Mouse (Mus musculus) liver, embryonic 12.5 days (tissue): ENCODE results near the gene Shpk. TPM values are rescaled to one million over a fixed set of nuclear protein-coding genes. Genes with fewer than 3 reads are reported as not detected.

ENCODE experiments used
- ATAC-seq: fragments of 200-750 bp; cut with Nextera tagmentation; 2 replicates; pipeline ENCODE4 v1.8.0; 2017; ENCODE audit warnings: moderate number of reproducible peaks, mild to moderate bottlenecking, moderate library complexity
- H3K27ac ChIP-seq: fragments of 300-500 bp; sonication (generic); 2 replicates; pipeline ENCODE4 v1.5.1; 2016; ENCODE audit warnings: mild to moderate bottlenecking
- H3K27me3 ChIP-seq: fragments of 300-500 bp; sonication (generic); replicated peaks from 2 replicates; pipeline ENCODE4 v1.6.1; 2016; ENCODE audit warnings: mild to moderate bottlenecking, moderate library complexity
- H3K36me3 ChIP-seq: fragments of 300-500 bp; sonication (generic); 2 replicates; pipeline ENCODE4 v1.6.1; 2016; ENCODE audit warnings: mild to moderate bottlenecking, moderate library complexity
- H3K4me1 ChIP-seq: fragments of 300-500 bp; sonication (generic); 2 replicates; pipeline ENCODE4 v1.6.1; 2016
- H3K4me2 ChIP-seq: fragments of 300-500 bp; sonication (generic); 2 replicates; pipeline ENCODE4 v1.6.1; 2016; ENCODE audit warnings: mild to moderate bottlenecking, moderate library complexity
- H3K4me3 ChIP-seq: fragments of 300-500 bp; sonication (generic); 2 replicates; pipeline ENCODE4 v1.5.1; 2016; ENCODE audit warnings: mild to moderate bottlenecking, moderate library complexity
- H3K9ac ChIP-seq: fragments of 300-500 bp; sonication (generic); 2 replicates; pipeline ENCODE4 v1.6.1; 2016; ENCODE audit warnings: mild to moderate bottlenecking, moderate library complexity
- H3K9me3 ChIP-seq: fragments of 300-500 bp; sonication (generic); replicated peaks from 2 replicates; pipeline ENCODE4 v1.6.1; 2016; ENCODE audit warnings: mild to moderate bottlenecking, moderate library complexity
- WGBS: fragments of 180-500 bp; shearing (Covaris S2); methylation state at CpG from one replicate; pipeline ENCODE4 v1.1.7; 2016; ENCODE audit not compliant: insufficient replicate concordance; 5-methylcytosine and 5-hydroxymethylcytosine counted together
- polyA plus RNA-seq: library from polyadenylated mRNA; unstranded; fragments of >200 nt; fragmentation: Nextera tagmentation; extraction: Ambion mirVana; gene quantifications from 2 replicates; pipeline ENCODE4 v1.2.1, GENCODE M21; 2016

The Shpk gene
- polyA plus RNA-seq, 1 experiment from 2014 or later = 2.1 TPM

GRCm38 (mm10) chr11:73201597-73201996 is 2.3 kb downstream of the Shpk start:
- no peak overlapping the region for H3K4me2 ChIP-seq
- no peak for ATAC-seq
- no peak overlapping the region for H3K27ac ChIP-seq
- no peak overlapping the region for H3K4me3 ChIP-seq
- peaks cover 23% of the 10 kb centered on the region for H3K4me1 ChIP-seq
- H3K9ac ChIP-seq = no peak overlapping the region
- 38% methylated on average over 4 of the region's 4 CpGs for WGBS
- H3K9me3 ChIP-seq = no peaks in the 10 kb centered on the region
- no peaks in the 10 kb centered on the region for H3K27me3 ChIP-seq
- no peaks in the 10 kb centered on the region for H3K36me3 ChIP-seq

- 70% methylated on average over 8 of the region's 8 CpGs for WGBS
- no peak for ATAC-seq
- Histone ChIP-seq H3K36me3 (no peaks in the 10 kb centered on the region), H3K9ac (no peak overlapping the region), H3K4me3 (no peak overlapping the region), H3K9me3 (no peaks in the 10 kb centered on the region), H3K27ac (no peak overlapping the region), H3K4me1 (peaks cover 8% of the 10 kb centered on the region), H3K27me3 (no peaks in the 10 kb centered on the region), H3K4me2 (no peak overlapping the region)
Measured at GRCm38 (mm10) chr11:73203895-73204294, 4.6 kb downstream of the Shpk start.

DNA sequence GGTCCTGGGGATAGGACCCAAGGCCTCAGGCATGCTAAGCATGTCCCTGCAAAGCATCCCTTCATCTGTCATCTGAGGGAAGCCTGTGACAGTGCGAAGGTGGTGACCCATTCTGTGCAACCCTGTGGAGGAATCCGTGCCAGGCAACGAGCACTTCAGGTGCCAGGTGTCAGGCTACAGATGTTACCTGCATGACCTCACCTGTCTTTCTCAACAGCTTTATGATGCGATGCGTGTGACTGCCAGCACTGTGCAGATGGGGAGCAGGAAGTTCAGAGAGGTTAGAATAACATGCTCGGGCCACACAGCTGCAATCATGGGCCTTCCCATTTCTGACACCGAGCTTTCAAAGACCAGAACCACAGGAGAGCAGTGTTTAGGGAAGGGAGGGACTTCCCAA is 5.9 kb downstream of the Shpk start:
- ATAC-seq = no peak
- Histone ChIP-seq H3K9ac (no peak overlapping the region), H3K9me3 (no peaks in the 10 kb centered on the region), H3K36me3 (no peaks in the 10 kb centered on the region), H3K4me1 (peaks cover 1% of the 10 kb centered on the region), H3K4me3 (no peak overlapping the region), H3K4me2 (no peak overlapping the region), H3K27ac (no peak overlapping the region), H3K27me3 (no peaks in the 10 kb centered on the region)
- WGBS = 63% methylated on average over 7 of the region's 7 CpGs

DNA sequence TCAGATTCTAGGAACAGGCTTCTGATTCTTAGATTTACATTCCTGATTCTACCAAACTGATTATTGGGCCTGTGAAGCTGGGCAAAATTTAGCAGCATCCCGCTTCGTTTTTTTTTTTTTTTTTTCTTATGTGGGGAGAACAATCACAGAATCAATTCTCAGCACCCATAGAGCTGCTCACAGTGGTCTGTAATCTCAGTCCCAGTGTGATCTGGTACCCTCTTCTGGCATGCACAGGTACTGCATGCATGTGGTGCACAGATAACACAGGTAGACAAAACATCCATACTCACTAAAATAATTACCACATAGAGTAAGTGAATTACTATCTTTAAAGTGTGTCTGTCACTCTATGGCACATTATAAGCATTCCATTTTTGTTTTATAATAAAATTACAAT is 8.4 kb downstream of the Shpk start:
- H3K4me2 ChIP-seq = no peak overlapping the region
- no peak overlapping the region for H3K27ac ChIP-seq
- ATAC-seq = no peak
- no peaks in the 10 kb centered on the region for H3K9me3 ChIP-seq
- no peak overlapping the region for H3K9ac ChIP-seq
- H3K4me3 ChIP-seq = no peak overlapping the region
- WGBS = 62% methylated on average over 2 of the region's 2 CpGs
- no peaks in the 10 kb centered on the region for H3K27me3 ChIP-seq
- no peaks in the 10 kb centered on the region for H3K4me1 ChIP-seq
- no peaks in the 10 kb centered on the region for H3K36me3 ChIP-seq

DNA sequence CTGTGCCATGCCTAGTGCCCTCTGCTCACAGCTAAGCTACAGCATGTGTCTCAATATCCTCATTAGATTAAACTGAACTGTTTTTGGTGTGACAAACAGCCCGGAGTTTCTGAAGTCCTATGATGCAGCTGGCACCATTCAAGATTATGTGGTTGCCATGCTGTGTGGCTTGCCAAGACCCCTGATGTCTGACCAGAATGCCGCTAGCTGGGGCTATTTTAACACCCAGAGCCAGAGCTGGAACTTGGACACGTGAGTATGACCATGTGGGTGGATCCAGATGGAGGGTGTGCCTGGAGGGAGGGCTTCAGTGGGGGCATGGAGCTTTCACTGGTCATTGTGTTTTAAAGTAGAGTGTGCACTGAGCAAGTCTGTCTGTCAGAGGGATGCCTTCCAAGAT is 14.7 kb downstream of the Shpk start:
- H3K27me3 ChIP-seq = no peaks in the 10 kb centered on the region
- H3K9me3 ChIP-seq = no peaks in the 10 kb centered on the region
- no peak overlapping the region for H3K4me2 ChIP-seq
- H3K4me1 ChIP-seq = no peaks in the 10 kb centered on the region
- H3K36me3 ChIP-seq = no peaks in the 10 kb centered on the region
- WGBS = 61% methylated on average over 3 of the region's 3 CpGs
- H3K9ac ChIP-seq = no peak overlapping the region
- no peak for ATAC-seq
- H3K4me3 ChIP-seq = no peak overlapping the region
- no peak overlapping the region for H3K27ac ChIP-seq

- ATAC-seq = no peak
- H3K36me3 ChIP-seq = no peaks in the 10 kb centered on the region
- no peaks in the 10 kb centered on the region for H3K9me3 ChIP-seq
- H3K4me2 ChIP-seq = no peak overlapping the region
- 31% methylated on average over 2 of the region's 2 CpGs for WGBS
- no peaks in the 10 kb centered on the region for H3K4me1 ChIP-seq
- no peaks in the 10 kb centered on the region for H3K27me3 ChIP-seq
- no peak overlapping the region for H3K27ac ChIP-seq
- no peak overlapping the region for H3K9ac ChIP-seq
- H3K4me3 ChIP-seq = no peak overlapping the region
Measured at GRCm38 (mm10) chr11:73219671-73220070, 20.4 kb downstream of the Shpk start.

- 61% methylated on average over 1 of the region's 1 CpGs for WGBS
- Histone ChIP-seq H3K27me3 (no peaks in the 10 kb centered on the region), H3K27ac (no peak overlapping the region), H3K4me2 (no peak overlapping the region), H3K36me3 (no peaks in the 10 kb centered on the region), H3K9me3 (no peaks in the 10 kb centered on the region), H3K9ac (no peak overlapping the region), H3K4me3 (no peak overlapping the region), H3K4me1 (no peaks in the 10 kb centered on the region)
- ATAC-seq = no peak
Measured at GRCm38 (mm10) chr11:73220651-73221050, 21.4 kb downstream of the Shpk start.

GRCm38 (mm10) chr11:73222846-73223245 is 23.6 kb downstream of the Shpk start:
- no peaks in the 10 kb centered on the region for H3K9me3 ChIP-seq
- H3K9ac ChIP-seq = no peak overlapping the region
- no peaks in the 10 kb centered on the region for H3K4me1 ChIP-seq
- WGBS = 23% methylated on average over 5 of the region's 5 CpGs
- ATAC-seq = no peak
- no peaks in the 10 kb centered on the region for H3K36me3 ChIP-seq
- H3K4me3 ChIP-seq = no peak overlapping the region
- H3K27me3 ChIP-seq = no peaks in the 10 kb centered on the region
- H3K27ac ChIP-seq = no peak overlapping the region
- no peak overlapping the region for H3K4me2 ChIP-seq

DNA sequence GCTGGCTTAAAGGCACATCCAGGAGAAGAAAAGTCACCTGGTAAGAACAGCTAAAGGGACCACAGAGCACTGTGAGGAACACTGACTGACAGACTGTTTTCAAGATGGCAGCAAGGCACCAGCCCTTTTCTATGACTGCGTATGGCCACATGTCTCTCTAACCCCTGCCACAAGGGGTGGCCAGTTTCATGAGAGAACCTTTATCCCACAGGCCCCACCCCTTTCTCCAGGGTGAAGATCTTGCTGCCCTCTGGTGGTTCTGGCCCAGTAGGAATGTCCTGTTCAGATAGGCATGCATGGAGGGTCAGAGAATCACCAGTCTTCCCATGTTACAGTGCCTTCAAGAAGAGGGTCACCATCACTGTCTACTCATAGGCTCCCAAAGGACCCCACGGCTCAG is 24.7 kb downstream of the Shpk start:
- ATAC-seq = no peak

DNA sequence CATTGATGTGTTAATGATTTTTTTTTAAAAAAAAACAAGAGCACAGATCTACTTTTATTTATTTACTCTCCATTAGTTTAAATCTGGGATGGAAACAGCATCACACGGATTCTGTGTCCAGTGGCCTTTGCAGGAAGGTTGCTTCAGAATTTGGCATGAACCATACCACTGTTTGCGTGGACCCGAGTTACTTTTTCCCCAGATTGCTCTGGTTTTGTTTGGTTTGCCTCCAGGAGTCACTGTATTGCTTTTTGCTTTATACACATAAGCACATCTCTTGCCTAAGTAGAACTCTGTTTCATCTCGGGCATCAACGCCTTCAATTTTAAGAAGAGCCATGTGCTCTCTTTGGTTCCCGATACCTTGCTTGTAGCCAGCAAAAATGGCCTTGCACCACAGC is 26.6 kb downstream of the Shpk start:
- WGBS = 82% methylated on average over 6 of the region's 6 CpGs
- no peaks in the 10 kb centered on the region for H3K9me3 ChIP-seq
- ATAC-seq = no peak
- H3K4me1 ChIP-seq = no peaks in the 10 kb centered on the region
- H3K36me3 ChIP-seq = no peaks in the 10 kb centered on the region
- H3K4me3 ChIP-seq = no peak overlapping the region
- no peak overlapping the region for H3K4me2 ChIP-seq
- no peak overlapping the region for H3K9ac ChIP-seq
- H3K27me3 ChIP-seq = no peaks in the 10 kb centered on the region
- no peak overlapping the region for H3K27ac ChIP-seq

More for the DNA sequence above, 24.7 kb downstream of the Shpk start:
- Histone ChIP-seq H3K9me3 (no peaks in the 10 kb centered on the region), H3K4me3 (no peak overlapping the region), H3K27me3 (no peaks in the 10 kb centered on the region), H3K4me2 (no peak overlapping the region), H3K27ac (no peak overlapping the region), H3K9ac (no peak overlapping the region), H3K36me3 (no peaks in the 10 kb centered on the region), H3K4me1 (no peaks in the 10 kb centered on the region)
- WGBS = 51% methylated on average over 2 of the region's 2 CpGs

DNA sequence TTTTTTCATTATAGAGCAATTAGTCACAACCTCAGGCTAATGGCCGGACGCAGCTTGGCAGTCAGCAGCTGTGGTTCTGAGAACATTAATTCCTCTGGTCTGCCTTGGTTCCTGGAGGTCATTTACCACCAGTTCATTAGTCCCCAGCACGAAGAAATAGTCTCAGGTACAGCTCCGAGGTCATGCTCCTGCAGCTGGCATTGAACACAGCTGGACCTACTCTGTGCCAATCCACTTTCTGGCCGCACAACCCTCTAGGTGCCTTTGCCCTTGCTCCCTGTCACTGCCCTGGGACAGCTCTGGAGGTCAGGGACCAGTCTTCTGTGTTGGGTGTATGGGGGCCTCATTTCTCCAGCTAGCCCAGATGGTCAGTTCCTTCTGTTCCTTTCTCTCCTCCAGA is 29.6 kb downstream of the Shpk start:
- Histone ChIP-seq H3K4me1 (no peaks in the 10 kb centered on the region), H3K27ac (no peak overlapping the region), H3K36me3 (no peaks in the 10 kb centered on the region), H3K9ac (no peak overlapping the region), H3K4me3 (no peak overlapping the region), H3K9me3 (no peaks in the 10 kb centered on the region), H3K27me3 (no peaks in the 10 kb centered on the region), H3K4me2 (no peak overlapping the region)
- whole genome bisulfite sequencing = 64% methylated on average over 5 of the region's 5 CpGs
- ATAC-seq = no peak

- Histone ChIP-seq H3K4me3 (no peak overlapping the region), H3K9me3 (no peaks in the 10 kb centered on the region), H3K4me2 (no peak overlapping the region), H3K36me3 (no peaks in the 10 kb centered on the region), H3K27me3 (no peaks in the 10 kb centered on the region), H3K27ac (no peak overlapping the region), H3K4me1 (no peaks in the 10 kb centered on the region), H3K9ac (no peak overlapping the region)
- WGBS = 71% methylated on average over 5 of the region's 5 CpGs
- ATAC-seq = no peak
Measured at GRCm38 (mm10) chr11:73230081-73230480, 30.8 kb downstream of the Shpk start.

- Histone ChIP-seq H3K27ac (no peak overlapping the region), H3K4me2 (no peak overlapping the region), H3K4me1 (no peaks in the 10 kb centered on the region), H3K4me3 (no peak overlapping the region), H3K27me3 (no peaks in the 10 kb centered on the region), H3K36me3 (no peaks in the 10 kb centered on the region), H3K9me3 (no peaks in the 10 kb centered on the region), H3K9ac (no peak overlapping the region)
- 36% methylated on average over 2 of the region's 2 CpGs for WGBS
- no peak for ATAC-seq
Measured at GRCm38 (mm10) chr11:73232513-73232912, 33.3 kb downstream of the Shpk start.
